Mouse (Mus musculus) forebrain, embryonic 11.5 days (tissue): ENCODE measurements around the gene Olfr1312. TPM values are rescaled to one million over a fixed set of nuclear protein-coding genes. Genes with fewer than 3 reads are reported as not detected.

Source experiments
- polyA plus RNA-seq: library from polyadenylated mRNA; unstranded; fragments of >200 nt; fragmentation: Nextera tagmentation; extraction: Ambion mirVana; gene quantifications from 2 replicates; pipeline ENCODE4 v1.2.1, GENCODE M21; 2014

Gene Olfr1312
- polyA plus RNA-seq, 1 experiment from 2014 or later: not detected

Other genes starting within 250 kb of the Olfr1312 start
- gene Olfr1303, start 229.9 kb downstream of the Olfr1312 start, polyA plus RNA-seq: 0.20 TPM in 1 of 2 replicates, not detected in the other
- gene Olfr1305, start 173.1 kb downstream of the Olfr1312 start, polyA plus RNA-seq: not detected in 2 replicates
- not detected in 2 replicates for gene Olfr1306, start 134.0 kb downstream of the Olfr1312 start, polyA plus RNA-seq
- gene Olfr1307, start 100.8 kb downstream of the Olfr1312 start, polyA plus RNA-seq: 0.01 TPM in 2 replicates
- not detected in 2 replicates for gene Olfr1308, start 85.3 kb downstream of the Olfr1312 start, polyA plus RNA-seq
- gene Olfr1309, start 60.0 kb downstream of the Olfr1312 start, polyA plus RNA-seq: not detected in 2 replicates
- gene Olfr1310, start 37.5 kb downstream of the Olfr1312 start, polyA plus RNA-seq: not detected in 2 replicates
- gene Olfr1311, start 25.8 kb downstream of the Olfr1312 start, polyA plus RNA-seq: not detected in 2 replicates
- gene Olfr1313, start 27.6 kb upstream of the Olfr1312 start, polyA plus RNA-seq: not detected in 2 replicates
- gene Olfr1314, start 46.5 kb upstream of the Olfr1312 start, polyA plus RNA-seq: not detected in 2 replicates
- not detected in 2 replicates for gene Olfr1315-ps1, start 65.2 kb upstream of the Olfr1312 start, polyA plus RNA-seq
- gene Olfr1316, start 84.7 kb upstream of the Olfr1312 start, polyA plus RNA-seq: not detected in 2 replicates
- not detected in 2 replicates for gene Olfr1317, start 90.1 kb upstream of the Olfr1312 start, polyA plus RNA-seq
- 0.08 TPM in 1 of 2 replicates, not detected in the other for gene Olfr1318, start 104.0 kb upstream of the Olfr1312 start, polyA plus RNA-seq
- 12.9 and 14.2 TPM in 2 replicates for gene Lpcat4, start 189.2 kb upstream of the Olfr1312 start, polyA plus RNA-seq
- gene Nutm1, start 209.1 kb upstream of the Olfr1312 start, polyA plus RNA-seq: 0.05 TPM in 1 of 2 replicates, not detected in the other
- 157 and 176 TPM in 2 replicates for gene Nop10, start 211.7 kb upstream of the Olfr1312 start, polyA plus RNA-seq
- gene Slc12a6, start 215.6 kb upstream of the Olfr1312 start, polyA plus RNA-seq: 16.0 and 16.2 TPM in 2 replicates
- gene Gm21985, start 216.1 kb upstream of the Olfr1312 start, polyA plus RNA-seq: 0.09 TPM in 1 of 2 replicates, not detected in the other